Mouse (Mus musculus) kidney, embryonic 14.5 days (tissue): ENCODE data around the gene H2al1g. TPM values are rescaled to one million over a fixed set of nuclear protein-coding genes. Genes with fewer than 3 reads are reported as not detected.
"Not testable (repeated sequence)": the region's sequence is repeated elsewhere in the genome, so short reads cannot be mapped to it uniquely, and the experiment has no call there.

ENCODE experiments used
- ATAC-seq: fragments of 200-750 bp; cut with Nextera tagmentation; 2 replicates; pipeline ENCODE4 v1.8.0; 2017; ENCODE audit warnings: moderate number of reproducible peaks, mild to moderate bottlenecking, moderate TSS enrichment, moderate library complexity; ENCODE audit not compliant: low FRiP score, low TSS enrichment
- H3K27ac ChIP-seq: fragments of 300-500 bp; sonication (generic); 2 replicates; pipeline ENCODE4 v1.5.1; 2014; ENCODE audit warnings: low read depth, mild to moderate bottlenecking, low read length, moderate library complexity, mixed read lengths
- H3K27me3 ChIP-seq: fragments of 300-500 bp; sonication (generic); 2 replicates; pipeline ENCODE4 v1.6.1; 2014; ENCODE audit warnings: mild to moderate bottlenecking, low read length; ENCODE audit not compliant: control insufficient read depth, insufficient read depth
- H3K36me3 ChIP-seq: fragments of 300-500 bp; sonication (generic); 2 replicates; pipeline ENCODE4 v1.6.1; 2014; ENCODE audit warnings: low read length, mixed read lengths; ENCODE audit not compliant: control insufficient read depth, insufficient read depth
- H3K4me1 ChIP-seq: fragments of 300-500 bp; sonication (generic); 2 replicates; pipeline ENCODE4 v1.6.1; 2014; ENCODE audit warnings: low read length, mixed read lengths; ENCODE audit not compliant: control insufficient read depth, insufficient read depth
- H3K4me2 ChIP-seq: fragments of 300-500 bp; sonication (generic); replicated peaks from 2 replicates; pipeline ENCODE4 v1.6.1; 2014; ENCODE audit warnings: low read depth, mild to moderate bottlenecking, low read length
- H3K4me3 ChIP-seq: fragments of 300-500 bp; sonication (generic); 2 replicates; pipeline ENCODE4 v1.5.1; 2014; ENCODE audit warnings: mild to moderate bottlenecking, low read length
- H3K9ac ChIP-seq: fragments of 300-500 bp; sonication (generic); 2 replicates; pipeline ENCODE4 v1.6.1; 2014; ENCODE audit warnings: low read depth, mild to moderate bottlenecking, low read length, moderate library complexity
- H3K9me3 ChIP-seq: fragments of 300-500 bp; sonication (generic); 2 replicates; pipeline ENCODE4 v1.6.1; 2016; ENCODE audit warnings: low read length; ENCODE audit not compliant: control insufficient read depth
- WGBS: fragments of 180-500 bp; shearing (Covaris S2); extraction: QIAGEN DNeasy Blood & Tissue Kit; methylation state at CpG from one replicate; pipeline ENCODE4 v1.1.7; 2014; 5-methylcytosine and 5-hydroxymethylcytosine counted together
- polyA plus RNA-seq: library from polyadenylated mRNA; unstranded; fragments of >200 nt; fragmentation: Nextera tagmentation; extraction: Ambion mirVana; gene quantifications from 2 replicates; pipeline ENCODE4 v1.2.1, GENCODE M21; 2014

Gene H2al1g
- polyA plus RNA-seq, 1 experiment from 2014 or later = not detected

- H3K9ac ChIP-seq, H3K27me3 ChIP-seq, ATAC-seq, H3K4me3 ChIP-seq, H3K4me2 ChIP-seq, H3K9me3 ChIP-seq, H3K27ac ChIP-seq, H3K36me3 ChIP-seq, H3K4me1 ChIP-seq: not testable (repeated sequence)
- WGBS = 88% methylated on average over 1 of the region's 6 CpGs
Measured at GRCm38 (mm10) chrX:11305355-11305754, 12.7 kb upstream of the H2al1g start, which contains the start of gene H2al1c. Gene H2al1c, plus strand, starts transcription at chrX:11305655.

GRCm38 (mm10) chrX:11308524-11308923, 9.5 kb upstream of the H2al1g start, which contains the start of gene H2al1d:
Gene H2al1d, plus strand, starts transcription at chrX:11308824.
- ATAC-seq, H3K9me3 ChIP-seq, H3K36me3 ChIP-seq, H3K27ac ChIP-seq, H3K9ac ChIP-seq, H3K4me3 ChIP-seq, H3K4me1 ChIP-seq, H3K27me3 ChIP-seq, H3K4me2 ChIP-seq: not testable (repeated sequence)
- no CpG with 5 or more reads among the region's 6 CpGs for WGBS

GRCm38 (mm10) chrX:11311634-11312033, 6.4 kb upstream of the H2al1g start, which contains the start of gene H2al1e:
Gene H2al1e, plus strand, starts transcription at chrX:11311934.
- H3K27me3 ChIP-seq, H3K9ac ChIP-seq, H3K4me1 ChIP-seq, H3K4me2 ChIP-seq, H3K36me3 ChIP-seq, H3K4me3 ChIP-seq, H3K27ac ChIP-seq, H3K9me3 ChIP-seq, ATAC-seq: not testable (repeated sequence)
- WGBS = no CpG with 5 or more reads among the region's 3 CpGs

- H3K4me1 ChIP-seq, H3K36me3 ChIP-seq, ATAC-seq, H3K27me3 ChIP-seq, H3K9me3 ChIP-seq, H3K4me2 ChIP-seq, H3K27ac ChIP-seq, H3K9ac ChIP-seq, H3K4me3 ChIP-seq: not testable (repeated sequence)
- no CpG with 5 or more reads among the region's 6 CpGs for WGBS
Measured at GRCm38 (mm10) chrX:11314858-11315257, 3.2 kb upstream of the H2al1g start, which contains the start of gene H2al1f. Gene H2al1f, plus strand, starts transcription at chrX:11315158.

- H3K4me1 ChIP-seq, H3K36me3 ChIP-seq, H3K4me3 ChIP-seq, H3K9ac ChIP-seq, H3K9me3 ChIP-seq, H3K4me2 ChIP-seq, ATAC-seq, H3K27me3 ChIP-seq, H3K27ac ChIP-seq: not testable (repeated sequence)
- WGBS = no CpG with 5 or more reads among the region's 6 CpGs
Measured at GRCm38 (mm10) chrX:11321192-11321591, 3.1 kb downstream of the H2al1g start, which contains the start of gene H2al1h. Gene H2al1h, plus strand, starts transcription at chrX:11321492.

- 83% methylated on average over 3 of the region's 5 CpGs for WGBS
- not testable (repeated sequence) for H3K9me3 ChIP-seq, H3K27me3 ChIP-seq, H3K27ac ChIP-seq, H3K4me1 ChIP-seq, ATAC-seq, H3K9ac ChIP-seq, H3K4me2 ChIP-seq, H3K36me3 ChIP-seq, H3K4me3 ChIP-seq
Measured at GRCm38 (mm10) chrX:11324359-11324758, 6.3 kb downstream of the H2al1g start, which contains the start of gene H2al1i. Gene H2al1i, plus strand, starts transcription at chrX:11324659.

- not testable (repeated sequence) for H3K4me1 ChIP-seq, H3K9ac ChIP-seq, H3K36me3 ChIP-seq, H3K4me2 ChIP-seq, H3K27ac ChIP-seq, H3K27me3 ChIP-seq, ATAC-seq, H3K4me3 ChIP-seq, H3K9me3 ChIP-seq
- WGBS = 93% methylated on average over 2 of the region's 2 CpGs
Measured at GRCm38 (mm10) chrX:11327522-11327921, 9.5 kb downstream of the H2al1g start, which contains the start of gene H2al1j. Gene H2al1j, plus strand, starts transcription at chrX:11327822.

GRCm38 (mm10) chrX:11345762-11346161, 27.7 kb downstream of the H2al1g start:
- H3K27me3 ChIP-seq = no peaks in the 10 kb centered on the region
- no peak overlapping the region for H3K9ac ChIP-seq
- no peak overlapping the region for H3K4me3 ChIP-seq
- ATAC-seq = no peak
- no peak overlapping the region for H3K4me2 ChIP-seq
- H3K36me3 ChIP-seq = no peaks in the 10 kb centered on the region
- no peaks in the 10 kb centered on the region for H3K9me3 ChIP-seq
- H3K4me1 ChIP-seq = no peaks in the 10 kb centered on the region
- 73% methylated on average over 9 of the region's 9 CpGs for WGBS
- no peak overlapping the region for H3K27ac ChIP-seq

- Histone ChIP-seq H3K27me3 (no peaks in the 10 kb centered on the region), H3K9me3 (no peaks in the 10 kb centered on the region), H3K27ac (no peak overlapping the region), H3K4me2 (no peak overlapping the region), H3K36me3 (no peaks in the 10 kb centered on the region), H3K9ac (no peak overlapping the region), H3K4me3 (no peak overlapping the region), H3K4me1 (no peaks in the 10 kb centered on the region)
- 93% methylated on average over 3 of the region's 3 CpGs for WGBS
- ATAC-seq = no peak
Measured at GRCm38 (mm10) chrX:11346756-11347155, 28.7 kb downstream of the H2al1g start.
